Comparison of ENCODE assay signal across 12 mouse cellular contexts in genomic region chr7:46052161-46052821, GRCm38 (mm10). TPM values are rescaled to one million over a fixed set of nuclear protein-coding genes. Genes with fewer than 3 reads are reported as not detected.
DNase-seq lines count a peak whose midpoint lies in the region; ATAC-seq and TF ChIP-seq lines count a peak whose summit lies in the region.
"Had no signal": no experiment of that assay in that cellular context is flagged by ENCODE, and none has a peak within 500 bp of the region (broad histone marks: within the 10 kb centered on the region; RNA-seq: fewer than 3 reads in every experiment).

No protein-coding gene starts in this region.

- no peak for TF ChIP-seq EP300 in liver, embryonic 14.5 days (IDR thresholded peaks at IDR 0.05; ENCODE audit: low read depth)

- no peak overlapping the region for H3K4me2 ChIP-seq in embryonic facial prominence, embryonic 11.5 days (ENCODE audit: low read depth, low read length)
- H3K4me2 ChIP-seq in liver, embryonic 14.5 days (ENCODE audit: low read depth): no peak overlapping the region
- H3K4me2 ChIP-seq in liver, embryonic 12.5 days: no peak overlapping the region
- H3K4me2 ChIP-seq: embryonic facial prominence, embryonic 12.5 days; lung, embryonic 15.5 days had no signal

- H3K27me3 ChIP-seq in embryonic facial prominence, embryonic 11.5 days (ENCODE audit: control insufficient read depth, insufficient read depth, low read length): no peaks in the 10 kb centered on the region
- H3K27me3 ChIP-seq in embryonic facial prominence, embryonic 10.5 days (replicated peaks; ENCODE audit: low read depth, poor library complexity, severe bottlenecking): no peaks in the 10 kb centered on the region
- no peaks in the 10 kb centered on the region for H3K27me3 ChIP-seq in liver, embryonic 14.5 days (ENCODE audit: control insufficient read depth, insufficient read depth, low read length)
- H3K27me3 ChIP-seq in liver, embryonic 12.5 days (replicated peaks): no peaks in the 10 kb centered on the region
- no peaks in the 10 kb centered on the region for H3K27me3 ChIP-seq in heart, embryonic 10.5 days (ENCODE audit: insufficient read depth, poor library complexity, severe bottlenecking)
- H3K27me3 ChIP-seq: embryonic facial prominence, embryonic 12.5 days; lung, embryonic 15.5 days had no signal

- 95% methylated on average over 4 of the region's 4 CpGs for WGBS in embryonic facial prominence, embryonic 11.5 days
- WGBS in embryonic facial prominence, embryonic 10.5 days: 92% methylated on average over 4 of the region's 4 CpGs
- 79% methylated on average over 4 of the region's 4 CpGs for WGBS in liver, embryonic 14.5 days (ENCODE audit: insufficient replicate concordance)
- 81% methylated on average over 4 of the region's 4 CpGs for WGBS in liver, embryonic 12.5 days (ENCODE audit: insufficient replicate concordance)
- 89% methylated on average over 4 of the region's 4 CpGs for WGBS in heart, embryonic 10.5 days

- no peaks in the 10 kb centered on the region for H3K9me3 ChIP-seq in embryonic facial prominence, embryonic 11.5 days (replicated peaks; ENCODE audit: control insufficient read depth, low read length)
- no peaks in the 10 kb centered on the region for H3K9me3 ChIP-seq in embryonic facial prominence, embryonic 10.5 days
- H3K9me3 ChIP-seq in liver, embryonic 14.5 days (ENCODE audit: control insufficient read depth, low read length): no peaks in the 10 kb centered on the region
- H3K9me3 ChIP-seq in liver, embryonic 12.5 days (replicated peaks): no peaks in the 10 kb centered on the region
- H3K9me3 ChIP-seq in heart, embryonic 10.5 days: no peaks in the 10 kb centered on the region
- H3K9me3 ChIP-seq: embryonic facial prominence, embryonic 12.5 days; lung, embryonic 15.5 days had no signal

- H3K4me3 ChIP-seq in embryonic facial prominence, embryonic 11.5 days (ENCODE audit: low read depth, low read length): no peak overlapping the region
- H3K4me3 ChIP-seq in embryonic facial prominence, embryonic 10.5 days: no peak overlapping the region
- H3K4me3 ChIP-seq in liver, embryonic 14.5 days (ENCODE audit: insufficient read depth in 1 of 2, low read depth in 2 of 2, low read length in 2 of 2): no peak overlapping the region
- no peak overlapping the region for H3K4me3 ChIP-seq in liver, embryonic 12.5 days
- no peak overlapping the region for H3K4me3 ChIP-seq in heart, embryonic 10.5 days
- H3K4me3 ChIP-seq: embryonic facial prominence, embryonic 12.5 days; lung, embryonic 15.5 days had no signal

- ATAC-seq in embryonic facial prominence, embryonic 11.5 days (replicated peaks; ENCODE audit: insufficient number of reproducible peaks, low FRiP score, low TSS enrichment, low read depth): no peak
- no peak for ATAC-seq in liver, embryonic 14.5 days (ENCODE audit: insufficient read depth)
- no peak for ATAC-seq in liver, embryonic 12.5 days

- peaks cover 2% of the 10 kb centered on the region; the same call in 1 of the 2 replicates for H3K36me3 ChIP-seq in embryonic facial prominence, embryonic 11.5 days (replicated peaks; ENCODE audit: control insufficient read depth, insufficient read depth, low read depth, low read length)
- H3K36me3 ChIP-seq in embryonic facial prominence, embryonic 10.5 days (replicated peaks): peaks cover 92% of the 10 kb centered on the region
- peaks cover 15% of the 10 kb centered on the region for H3K36me3 ChIP-seq in liver, embryonic 14.5 days (replicated peaks; ENCODE audit: control insufficient read depth, insufficient read depth, low read depth)
- H3K36me3 ChIP-seq in liver, embryonic 12.5 days: peaks cover 92% of the 10 kb centered on the region
- peaks cover 86% of the 10 kb centered on the region for H3K36me3 ChIP-seq in heart, embryonic 10.5 days

- H3K9ac ChIP-seq in embryonic facial prominence, embryonic 11.5 days (replicated peaks; ENCODE audit: low read length): no peak overlapping the region
- H3K9ac ChIP-seq in liver, embryonic 14.5 days (replicated peaks): no peak overlapping the region
- H3K9ac ChIP-seq in liver, embryonic 12.5 days: no peak overlapping the region
- H3K9ac ChIP-seq: embryonic facial prominence, embryonic 12.5 days; lung, embryonic 15.5 days had no signal

- no peaks in the 10 kb centered on the region for H3K4me1 ChIP-seq in embryonic facial prominence, embryonic 11.5 days (ENCODE audit: control insufficient read depth, insufficient read depth, low read length)
- H3K4me1 ChIP-seq in embryonic facial prominence, embryonic 10.5 days: no peaks in the 10 kb centered on the region
- H3K4me1 ChIP-seq in liver, embryonic 14.5 days (replicated peaks; ENCODE audit: control insufficient read depth in 2 of 2, insufficient read depth in 2 of 2, low read length in 1 of 2): no peaks in the 10 kb centered on the region
- H3K4me1 ChIP-seq in liver, embryonic 12.5 days: no peaks in the 10 kb centered on the region
- H3K4me1 ChIP-seq in heart, embryonic 10.5 days: no peaks in the 10 kb centered on the region
- H3K4me1 ChIP-seq: embryonic facial prominence, embryonic 12.5 days; lung, embryonic 15.5 days had no signal

- H3K27ac ChIP-seq in embryonic facial prominence, embryonic 11.5 days (replicated peaks; ENCODE audit: low read depth, low read length): no peak overlapping the region
- no peak overlapping the region for H3K27ac ChIP-seq in embryonic facial prominence, embryonic 10.5 days (replicated peaks)
- no peak overlapping the region for H3K27ac ChIP-seq in liver, embryonic 14.5 days
- H3K27ac ChIP-seq in liver, embryonic 12.5 days: no peak overlapping the region
- H3K27ac ChIP-seq in heart, embryonic 10.5 days: no peak overlapping the region
- H3K27ac ChIP-seq: embryonic facial prominence, embryonic 12.5 days; lung, embryonic 15.5 days had no signal

- DNase-seq in embryonic facial prominence, embryonic 11.5 days (ENCODE audit: low spot score): peak; percentile 39
- DNase-seq in embryonic facial prominence, embryonic 10.5 days (ENCODE audit: low spot score): no peak
- no peak for DNase-seq in liver, embryonic 14.5 days (ENCODE audit: low read depth in 3 of 3, low spot score in 3 of 3)
- peak; percentile 21 for DNase-seq in cerebellum, adult 9-11 months
- peak; percentile 17 for DNase-seq in skeletal muscle tissue, adult 2 months (ENCODE audit: low read depth, low spot score)
- DNase-seq in gastrocnemius, postnatal 10 days: no peak
- DNase-seq in heart, embryonic 10.5 days (ENCODE audit: low spot score): no peak
- DNase-seq: right cerebral cortex, postnatal 14 days had no signal

- peak; percentile 56 for TF ChIP-seq CTCF in liver, embryonic 14.5 days (IDR thresholded peaks at IDR 0.05; ENCODE audit: low read depth)

RNA-seq across cellular contexts. Expression of gene Nomo1, which starts 18.8 kb away (rescaled TPM):
- polyA plus RNA-seq in embryonic facial prominence, embryonic 11.5 days (2014; fragmentation: Nextera tagmentation; extraction: Ambion mirVana): 11.3 and 11.8 TPM in 2 replicates
- 26.8 and 30.6 TPM in 2 replicates for polyA plus RNA-seq in embryonic facial prominence, embryonic 10.5 days (2016; fragmentation: Nextera tagmentation; extraction: Ambion mirVana)
- polyA plus RNA-seq in liver, embryonic 14.5 days (2012; rRNA removed): 13.6 and 17.0 TPM in 2 replicates
- 12.9 and 14.9 TPM in 2 replicates for polyA plus RNA-seq in liver, embryonic 14.5 days (2014; fragmentation: Nextera tagmentation; extraction: Ambion mirVana)
- polyA plus RNA-seq in liver, embryonic 12.5 days (2016; fragmentation: Nextera tagmentation; extraction: Ambion mirVana): 48.0 and 52.5 TPM in 2 replicates
- total RNA-seq in gastrocnemius, postnatal 10 days (2021): 10 to 100 TPM; 42.1 to 47.5 TPM
- polyA plus RNA-seq in heart, embryonic 10.5 days (2016; fragmentation: Nextera tagmentation; extraction: Ambion mirVana): 44.2 and 45.3 TPM in 2 replicates

RNA-seq across cellular contexts. Expression of gene Abcc6, which starts 22.2 kb away (rescaled TPM):
- 0.04 and 0.18 TPM in 2 replicates for polyA plus RNA-seq in embryonic facial prominence, embryonic 11.5 days (2014; fragmentation: Nextera tagmentation; extraction: Ambion mirVana)
- polyA plus RNA-seq in embryonic facial prominence, embryonic 10.5 days (2016; fragmentation: Nextera tagmentation; extraction: Ambion mirVana): 0.10 TPM in 1 of 2 replicates, not detected in the other
- 12.0 and 12.4 TPM in 2 replicates for polyA plus RNA-seq in liver, embryonic 14.5 days (2012; rRNA removed)
- polyA plus RNA-seq in liver, embryonic 14.5 days (2014; fragmentation: Nextera tagmentation; extraction: Ambion mirVana): 4.1 and 7.8 TPM in 2 replicates
- 4.9 and 5.3 TPM in 2 replicates for polyA plus RNA-seq in liver, embryonic 12.5 days (2016; fragmentation: Nextera tagmentation; extraction: Ambion mirVana)
- under 1 TPM; 0.11 to 0.12 TPM for total RNA-seq in gastrocnemius, postnatal 10 days (2021)
- polyA plus RNA-seq in heart, embryonic 10.5 days (2016; fragmentation: Nextera tagmentation; extraction: Ambion mirVana): 0.02 and 1.3 TPM in 2 replicates
- total RNA-seq: heart, postnatal 10 days had no signal

RNA-seq across cellular contexts. Expression of gene Kcnj11, which starts 48.3 kb away (rescaled TPM):
- polyA plus RNA-seq in embryonic facial prominence, embryonic 11.5 days (2014; fragmentation: Nextera tagmentation; extraction: Ambion mirVana): 0.32 TPM in 1 of 2 replicates, not detected in the other
- 0.09 and 0.13 TPM in 2 replicates for polyA plus RNA-seq in embryonic facial prominence, embryonic 10.5 days (2016; fragmentation: Nextera tagmentation; extraction: Ambion mirVana)
- polyA plus RNA-seq in liver, embryonic 14.5 days (2012; rRNA removed): 0.02 and 0.10 TPM in 2 replicates
- not detected in 2 replicates for polyA plus RNA-seq in liver, embryonic 14.5 days (2014; fragmentation: Nextera tagmentation; extraction: Ambion mirVana)
- polyA plus RNA-seq in liver, embryonic 12.5 days (2016; fragmentation: Nextera tagmentation; extraction: Ambion mirVana): not detected in 2 replicates
- 10 to 100 TPM; 55.7 to 65.0 TPM for total RNA-seq in gastrocnemius, postnatal 10 days (2021)
- polyA plus RNA-seq in heart, embryonic 10.5 days (2016; fragmentation: Nextera tagmentation; extraction: Ambion mirVana): 3.2 and 7.2 TPM in 2 replicates

Comparison
In these comparisons a context has a peak if more than half of its experiments do, and no peak if none do; other contexts are left out.
1. DNase-seq: peak in embryonic facial prominence, embryonic 11.5 days (single experiment), cerebellum, adult 9-11 months (single experiment) and skeletal muscle tissue, adult 2 months (single experiment); none in embryonic facial prominence, embryonic 10.5 days (single experiment), liver, embryonic 14.5 days (0 of 3), gastrocnemius, postnatal 10 days (single experiment) and heart, embryonic 10.5 days (single experiment).